Mouse (Mus musculus) stomach, embryonic 16.5 days (tissue): Measurements from ENCODE around the gene Snap25. TPM values are rescaled to one million over a fixed set of nuclear protein-coding genes. Genes with fewer than 3 reads are reported as not detected.

Experiments
- ATAC-seq: fragments of 200-750 bp; cut with Nextera tagmentation; 2 replicates; pipeline ENCODE4 v1.8.0; 2017; ENCODE audit warnings: moderate number of reproducible peaks, moderate TSS enrichment; ENCODE audit not compliant: insufficient read depth, low FRiP score
- H3K27ac ChIP-seq: fragments of 300-500 bp; sonication (generic); 2 replicates; pipeline ENCODE4 v1.5.1; 2014; ENCODE audit warnings: low read length
- H3K27me3 ChIP-seq: fragments of 300-500 bp; sonication (generic); 2 replicates; pipeline ENCODE4 v1.6.1; 2014; ENCODE audit warnings: low read length, control low read depth, mixed read lengths; ENCODE audit not compliant: control insufficient read depth, insufficient read depth
- H3K36me3 ChIP-seq: fragments of 300-500 bp; sonication (generic); 2 replicates; pipeline ENCODE4 v1.6.1; 2014; ENCODE audit warnings: low read length; ENCODE audit not compliant: control insufficient read depth, insufficient read depth
- H3K4me1 ChIP-seq: fragments of 300-500 bp; sonication (generic); 2 replicates; pipeline ENCODE4 v1.6.1; 2014; ENCODE audit warnings: low read length, control low read depth, mixed read lengths; ENCODE audit not compliant: control insufficient read depth, insufficient read depth
- H3K4me2 ChIP-seq: fragments of 300-500 bp; sonication (generic); 2 replicates; pipeline ENCODE4 v1.6.1; 2014; ENCODE audit warnings: low read depth, low read length, mixed read lengths
- H3K4me3 ChIP-seq: fragments of 300-500 bp; sonication (generic); replicated peaks from 2 replicates; pipeline ENCODE4 v1.5.1; 2014; ENCODE audit warnings: mild to moderate bottlenecking, low read length
- H3K9ac ChIP-seq: fragments of 300-500 bp; sonication (generic); 2 replicates; pipeline ENCODE4 v1.6.1; 2014; ENCODE audit warnings: low read length
- H3K9me3 ChIP-seq: fragments of 300-500 bp; sonication (generic); replicated peaks from 2 replicates; pipeline ENCODE4 v1.6.1; 2016; ENCODE audit warnings: low read length, control low read depth; ENCODE audit not compliant: control insufficient read depth
- WGBS: fragments of 180-500 bp; shearing (Covaris S2); extraction: QIAGEN DNeasy Blood & Tissue Kit; methylation state at CpG from one replicate; pipeline ENCODE4 v1.1.7; 2014; 5-methylcytosine and 5-hydroxymethylcytosine counted together
- polyA plus RNA-seq: library from polyadenylated mRNA; unstranded; fragments of >200 nt; fragmentation: Nextera tagmentation; extraction: Ambion mirVana; gene quantifications from 2 replicates; pipeline ENCODE4 v1.2.1, GENCODE M21; 2015

The Snap25 gene
- polyA plus RNA-seq, 1 experiment from 2014 or later: 12.3 TPM

DNA sequence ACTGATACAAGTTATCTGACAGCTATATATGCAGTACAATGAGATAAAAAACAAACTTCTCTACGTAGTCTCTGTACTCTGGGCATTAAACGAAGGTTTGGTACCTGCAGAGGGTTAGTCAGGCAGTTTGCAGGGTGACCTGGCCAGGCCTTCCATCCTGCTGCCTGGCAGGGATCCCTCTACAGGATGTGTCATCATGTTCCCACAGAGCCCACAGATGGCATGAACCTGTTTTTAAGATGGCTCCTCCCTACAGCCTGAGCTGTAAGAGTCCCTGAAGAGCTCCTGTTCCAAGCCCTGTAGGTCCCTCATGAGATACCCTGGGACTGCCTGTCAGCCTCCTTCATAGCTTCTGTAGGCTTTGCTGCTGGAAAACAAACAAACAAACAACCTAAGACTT is 29.0 kb downstream of the Snap25 start:
- WGBS: 69% methylated on average over 2 of the region's 2 CpGs
- H3K9ac ChIP-seq: no peak overlapping the region
- H3K4me3 ChIP-seq: no peak overlapping the region
- no peak overlapping the region for H3K27ac ChIP-seq
- no peaks in the 10 kb centered on the region for H3K4me1 ChIP-seq
- H3K9me3 ChIP-seq: no peaks in the 10 kb centered on the region
- H3K36me3 ChIP-seq: no peaks in the 10 kb centered on the region
- ATAC-seq: no peak
- no peak overlapping the region for H3K4me2 ChIP-seq
- H3K27me3 ChIP-seq: no peaks in the 10 kb centered on the region

DNA sequence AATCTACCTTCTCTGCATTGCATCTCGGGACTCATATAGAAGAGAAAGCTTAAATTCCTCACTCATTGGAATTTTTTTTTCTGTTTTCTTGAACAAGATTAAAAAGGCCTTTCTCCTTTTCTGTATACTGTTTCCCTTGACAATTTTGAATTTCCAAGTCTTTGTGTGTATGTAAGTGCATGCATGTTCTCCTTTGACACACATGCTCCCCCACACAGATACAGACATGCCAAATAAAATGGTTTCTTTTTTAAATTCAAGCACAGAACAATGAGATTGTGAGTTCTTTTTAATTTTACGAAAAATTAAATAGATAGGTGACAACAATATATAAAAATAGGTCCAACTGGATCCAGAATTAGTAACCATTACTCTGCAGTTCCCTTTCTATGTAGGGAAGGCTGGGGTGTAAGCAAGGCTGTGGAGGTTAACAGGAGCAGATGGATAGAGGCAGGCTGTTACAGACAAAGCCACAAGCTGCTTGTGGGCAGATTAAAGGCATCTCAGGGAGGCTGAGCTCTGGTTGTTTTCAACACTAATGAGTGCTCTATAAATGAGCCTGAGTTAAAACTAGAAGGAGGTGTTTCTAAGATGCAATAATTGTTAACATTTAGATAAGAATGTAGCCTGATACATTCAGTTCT is 31.6 kb downstream of the Snap25 start:
- H3K27me3 ChIP-seq: no peaks in the 10 kb centered on the region
- H3K4me3 ChIP-seq: no peak overlapping the region
- H3K4me1 ChIP-seq: no peaks in the 10 kb centered on the region
- H3K27ac ChIP-seq: no peak overlapping the region
- no peak overlapping the region for H3K4me2 ChIP-seq
- WGBS: 72% methylated on average over 2 of the region's 2 CpGs
- H3K9me3 ChIP-seq: no peaks in the 10 kb centered on the region
- H3K36me3 ChIP-seq: no peaks in the 10 kb centered on the region
- no peak for ATAC-seq
- no peak overlapping the region for H3K9ac ChIP-seq

DNA sequence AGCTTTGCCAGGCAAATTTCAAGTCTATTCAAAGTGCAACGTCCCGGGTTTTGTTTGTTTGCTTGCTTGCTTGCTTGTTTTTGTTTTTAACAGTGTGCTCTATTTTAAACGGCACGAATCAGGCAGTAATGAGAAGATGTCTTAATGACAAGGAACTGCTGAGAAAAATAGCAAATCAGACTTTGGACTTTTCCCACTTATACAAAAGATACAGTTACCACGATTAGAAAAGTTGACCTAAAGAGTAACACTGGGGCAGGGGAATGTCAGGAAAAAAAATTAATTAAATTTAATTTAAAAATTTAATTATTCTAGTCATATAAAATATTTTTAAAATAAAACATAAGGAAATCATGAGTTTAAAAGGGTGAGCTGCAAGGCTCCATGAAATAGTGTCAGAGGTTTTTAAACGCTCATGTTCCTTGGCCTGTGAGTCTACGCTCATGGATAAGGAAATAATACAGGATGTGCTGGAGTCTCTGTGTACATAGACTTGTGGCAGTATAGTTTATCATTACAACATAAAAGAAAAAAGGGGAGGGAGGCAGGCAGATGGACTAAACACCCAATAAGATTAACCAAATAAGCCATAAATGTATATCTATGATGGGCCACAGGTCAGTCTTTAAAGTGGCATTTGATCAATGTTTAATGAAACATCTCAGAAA is 32.2 kb downstream of the Snap25 start:
- ATAC-seq: no peak

DNA sequence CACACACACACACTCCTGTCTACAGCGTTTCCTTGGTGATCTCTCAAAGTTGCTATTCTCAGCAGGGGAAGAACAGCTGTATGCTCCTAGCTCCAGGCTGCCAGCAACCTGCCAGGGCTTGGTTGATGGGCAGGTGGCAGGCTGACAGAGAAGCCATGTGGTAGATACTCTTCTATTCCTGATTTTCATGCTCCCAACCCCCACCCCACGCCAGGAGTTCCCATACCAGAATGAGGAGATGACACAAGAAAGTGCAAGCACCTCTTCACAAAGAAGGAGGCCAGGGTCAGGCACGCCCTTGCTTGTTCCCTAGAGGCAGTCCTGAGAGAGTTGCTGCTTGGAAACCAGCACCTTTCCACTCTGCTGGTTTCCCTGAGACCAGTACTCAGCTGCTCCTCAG is 40.4 kb downstream of the Snap25 start:
- Histone ChIP-seq H3K27me3 (no peaks in the 10 kb centered on the region), H3K27ac (no peak overlapping the region), H3K9me3 (no peaks in the 10 kb centered on the region), H3K4me3 (no peak overlapping the region), H3K4me2 (no peak overlapping the region), H3K4me1 (no peaks in the 10 kb centered on the region), H3K9ac (no peak overlapping the region), H3K36me3 (no peaks in the 10 kb centered on the region)
- no peak for ATAC-seq
- WGBS: 31% methylated on average over 3 of the region's 3 CpGs

More for the DNA sequence above, 32.2 kb downstream of the Snap25 start:
- no peaks in the 10 kb centered on the region for H3K27me3 ChIP-seq
- H3K27ac ChIP-seq: no peak overlapping the region
- no peak overlapping the region for H3K4me3 ChIP-seq
- H3K36me3 ChIP-seq: no peaks in the 10 kb centered on the region
- H3K4me2 ChIP-seq: no peak overlapping the region
- no peaks in the 10 kb centered on the region for H3K9me3 ChIP-seq
- 41% methylated on average over 7 of the region's 7 CpGs for WGBS
- no peaks in the 10 kb centered on the region for H3K4me1 ChIP-seq
- H3K9ac ChIP-seq: no peak overlapping the region

DNA sequence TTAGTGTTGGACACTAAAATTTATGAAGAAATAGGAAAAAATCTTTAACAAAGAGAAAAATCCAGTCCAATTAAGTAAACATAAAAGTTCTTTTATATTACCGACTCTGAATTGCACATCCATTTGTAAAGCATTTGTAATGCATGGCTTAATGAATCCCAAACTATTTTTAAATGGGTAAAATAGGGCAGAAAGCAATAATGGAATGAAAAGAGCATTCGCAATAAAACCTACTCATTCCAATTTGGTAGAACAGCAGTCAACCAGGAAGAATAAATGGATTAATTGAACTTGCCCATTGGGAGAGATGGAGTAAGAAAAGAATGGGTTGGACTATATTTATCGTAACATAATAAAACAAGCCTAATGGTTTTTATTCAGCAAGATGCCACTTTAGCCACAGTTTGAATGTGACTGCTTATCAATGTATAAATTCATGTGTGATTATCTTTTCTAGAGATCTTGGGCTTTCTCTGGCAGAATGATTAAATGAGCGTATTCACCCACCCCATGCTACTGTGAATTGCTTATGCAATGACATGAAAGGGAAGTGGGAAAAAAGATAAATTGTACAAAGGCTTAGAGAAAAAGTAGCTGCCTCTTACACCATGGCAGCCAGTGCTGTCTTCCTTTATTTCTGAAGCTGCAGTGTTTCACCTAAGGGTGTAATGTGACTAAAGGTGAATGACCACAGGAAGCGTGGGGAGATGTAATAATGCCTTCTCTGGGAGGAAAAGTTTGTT is 45.7 kb downstream of the Snap25 start:
- H3K9me3 ChIP-seq: no peaks in the 10 kb centered on the region
- H3K27ac ChIP-seq: no peak overlapping the region
- H3K36me3 ChIP-seq: no peaks in the 10 kb centered on the region
- H3K4me1 ChIP-seq: no peaks in the 10 kb centered on the region
- H3K4me3 ChIP-seq: no peak overlapping the region
- H3K9ac ChIP-seq: no peak overlapping the region
- 78% methylated on average over 5 of the region's 5 CpGs for WGBS
- ATAC-seq: no peak
- H3K4me2 ChIP-seq: no peak overlapping the region
- H3K27me3 ChIP-seq: no peaks in the 10 kb centered on the region

DNA sequence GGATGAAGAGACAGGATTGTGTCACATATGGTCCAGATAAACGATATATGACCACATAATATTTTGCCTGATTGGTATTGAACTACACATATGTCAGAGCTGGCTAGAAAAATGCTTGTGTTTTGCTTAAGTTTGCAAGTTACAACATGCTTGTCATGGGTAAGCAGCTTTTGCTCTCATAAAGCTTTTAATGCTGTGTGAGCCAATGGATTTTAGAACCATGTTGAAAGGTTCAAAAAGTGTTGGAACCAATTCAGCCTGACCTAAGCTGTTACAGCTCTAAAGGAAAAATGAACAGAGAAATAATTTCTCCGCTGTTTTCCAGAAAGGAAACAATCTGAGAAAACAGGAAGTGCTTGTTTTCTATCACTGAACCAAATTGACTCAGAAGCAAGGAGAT is 64.9 kb downstream of the Snap25 start:
- WGBS: 64% methylated on average over 2 of the region's 2 CpGs
- H3K9me3 ChIP-seq: no peaks in the 10 kb centered on the region
- no peak overlapping the region for H3K27ac ChIP-seq
- no peaks in the 10 kb centered on the region for H3K27me3 ChIP-seq
- ATAC-seq: no peak
- no peak overlapping the region for H3K4me3 ChIP-seq
- H3K9ac ChIP-seq: no peak overlapping the region
- no peaks in the 10 kb centered on the region for H3K4me1 ChIP-seq
- no peak overlapping the region for H3K4me2 ChIP-seq
- no peaks in the 10 kb centered on the region for H3K36me3 ChIP-seq

DNA sequence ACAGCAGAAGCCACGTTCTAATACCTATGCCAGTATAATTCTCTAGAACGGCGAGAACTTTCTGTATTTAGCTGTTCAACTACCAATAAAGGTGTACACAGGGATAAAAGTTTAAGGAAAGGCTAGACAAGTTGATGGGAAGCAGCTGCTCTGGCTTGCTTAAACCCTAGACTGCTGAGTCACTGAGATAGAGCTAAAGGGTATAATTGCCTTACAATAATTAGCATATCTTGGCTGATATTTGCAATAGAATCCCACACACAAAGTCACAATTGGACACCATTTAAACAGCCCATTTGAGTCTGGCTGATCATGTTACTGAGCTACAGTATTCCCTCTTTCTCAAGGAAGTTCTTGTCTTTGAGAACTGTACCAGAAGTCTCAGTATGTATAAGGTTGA is 65.4 kb downstream of the Snap25 start:
- no peaks in the 10 kb centered on the region for H3K27me3 ChIP-seq
- no peak overlapping the region for H3K9ac ChIP-seq
- H3K9me3 ChIP-seq: no peaks in the 10 kb centered on the region
- H3K4me3 ChIP-seq: no peak overlapping the region
- 71% methylated on average over 3 of the region's 3 CpGs for WGBS
- no peaks in the 10 kb centered on the region for H3K36me3 ChIP-seq
- H3K4me2 ChIP-seq: no peak overlapping the region
- no peaks in the 10 kb centered on the region for H3K4me1 ChIP-seq
- no peak for ATAC-seq
- no peak overlapping the region for H3K27ac ChIP-seq

DNA sequence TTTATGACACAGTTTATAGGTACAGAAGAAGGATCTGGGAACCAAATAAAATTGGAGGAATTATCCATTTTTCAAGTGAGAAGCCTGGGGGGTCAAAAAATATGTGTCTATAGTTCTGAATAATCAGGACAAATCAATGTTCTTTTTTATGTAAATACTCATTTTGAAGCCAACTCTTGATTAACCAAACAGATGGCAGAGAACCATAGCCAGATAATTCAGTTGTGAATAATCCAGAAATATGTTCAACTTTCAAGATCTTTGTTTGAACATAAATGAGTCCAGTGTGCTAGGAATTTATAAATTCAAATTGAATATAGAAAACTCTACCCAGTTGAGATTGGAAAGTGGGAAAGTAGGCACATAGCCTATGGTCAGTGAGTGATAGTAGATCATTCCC is 67.0 kb downstream of the Snap25 start:
- Histone ChIP-seq H3K4me2 (no peak overlapping the region), H3K36me3 (no peaks in the 10 kb centered on the region), H3K4me3 (no peak overlapping the region), H3K27ac (no peak overlapping the region), H3K4me1 (no peaks in the 10 kb centered on the region), H3K27me3 (no peaks in the 10 kb centered on the region), H3K9me3 (no peaks in the 10 kb centered on the region), H3K9ac (no peak overlapping the region)
- no peak for ATAC-seq

DNA sequence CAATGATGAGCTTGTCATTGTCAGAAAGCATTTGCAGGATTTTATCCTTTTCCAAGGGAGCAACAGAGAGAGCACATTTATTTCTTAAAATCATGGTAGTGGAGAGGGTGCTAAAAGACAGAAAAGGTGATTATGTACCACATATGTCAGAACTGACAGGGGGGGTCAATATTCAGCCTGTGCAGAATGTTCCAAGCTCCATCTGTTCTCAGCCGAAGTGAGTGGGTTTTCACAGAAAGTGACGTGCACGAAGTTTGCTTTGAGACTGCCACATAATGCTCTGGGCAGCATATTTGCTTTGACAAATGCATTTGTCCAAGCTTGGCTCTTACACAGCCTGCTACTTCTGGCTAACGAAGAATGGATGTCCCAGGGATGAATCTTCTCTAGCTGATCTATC is 71.1 kb downstream of the Snap25 start:
- H3K27ac ChIP-seq: no peak overlapping the region
- WGBS: 75% methylated on average over 4 of the region's 4 CpGs

More for the DNA sequence above, 71.1 kb downstream of the Snap25 start:
- no peak overlapping the region for H3K4me2 ChIP-seq
- ATAC-seq: no peak
- H3K27me3 ChIP-seq: no peaks in the 10 kb centered on the region
- H3K4me3 ChIP-seq: no peak overlapping the region
- H3K9me3 ChIP-seq: no peaks in the 10 kb centered on the region
- no peak overlapping the region for H3K9ac ChIP-seq
- no peaks in the 10 kb centered on the region for H3K4me1 ChIP-seq
- H3K36me3 ChIP-seq: no peaks in the 10 kb centered on the region
